Mouse (Mus musculus) lung, embryonic 14.5 days (tissue): ENCODE measurements around the gene Smarcal1. TPM values are rescaled to one million over a fixed set of nuclear protein-coding genes. Genes with fewer than 3 reads are reported as not detected.

ENCODE experiments used
- ATAC-seq: fragments of 200-750 bp; cut with Nextera tagmentation; 2 replicates; pipeline ENCODE4 v1.8.0; 2017; ENCODE audit warnings: mild to moderate bottlenecking, moderate TSS enrichment, moderate library complexity; ENCODE audit not compliant: insufficient read depth
- DNase-seq: peaks from one replicate; pipeline ENCODE4 v3.0.0-alpha.2; 2015
- H3K27ac ChIP-seq: fragments of 300-500 bp; sonication (generic); 2 replicates; pipeline ENCODE4 v1.5.1; 2014; ENCODE audit warnings: low read depth, mild to moderate bottlenecking, moderate library complexity
- H3K27me3 ChIP-seq: fragments of 300-500 bp; sonication (generic); 2 replicates; pipeline ENCODE4 v1.6.1; 2014; ENCODE audit warnings: low read length, control low read depth; ENCODE audit not compliant: insufficient read depth
- H3K36me3 ChIP-seq: fragments of 300-500 bp; sonication (generic); 2 replicates; pipeline ENCODE4 v1.6.1; 2014; ENCODE audit warnings: control low read depth; ENCODE audit not compliant: insufficient read depth
- H3K4me1 ChIP-seq: fragments of 300-500 bp; sonication (generic); 2 replicates; pipeline ENCODE4 v1.6.1; 2014; ENCODE audit warnings: antibody characterized with exemption, control low read depth; ENCODE audit not compliant: insufficient read depth
- H3K4me2 ChIP-seq: fragments of 300-500 bp; sonication (generic); 2 replicates; pipeline ENCODE4 v1.6.1; 2014; ENCODE audit warnings: mild to moderate bottlenecking
- H3K4me3 ChIP-seq: fragments of 300-500 bp; sonication (generic); 2 replicates; pipeline ENCODE4 v1.5.1; 2014; ENCODE audit warnings: low read depth, low read length
- H3K9ac ChIP-seq: fragments of 300-500 bp; sonication (generic); 2 replicates; pipeline ENCODE4 v1.6.1; 2014
- H3K9me3 ChIP-seq: fragments of 300-500 bp; sonication (generic); 2 replicates; pipeline ENCODE4 v1.6.1; 2016; ENCODE audit warnings: low read depth, low read length, control low read depth
- CTCF ChIP-seq: IDR thresholded peaks from 2 replicates; pipeline ENCODE4 v1.5.1; 2016; ENCODE audit warnings: antibody characterized with exemption, low read depth
- WGBS: fragments of 180-500 bp; shearing (Covaris S2); extraction: QIAGEN DNeasy Blood & Tissue Kit; methylation state at CpG from one replicate; pipeline ENCODE4 v1.1.7; 2014; 5-methylcytosine and 5-hydroxymethylcytosine counted together
- polyA plus RNA-seq: library from polyadenylated mRNA; unstranded; fragments of >200 nt; fragmentation: Nextera tagmentation; extraction: Ambion mirVana; gene quantifications from 2 replicates; pipeline ENCODE4 v1.2.1, GENCODE M21; 2014

Gene Smarcal1
- polyA plus RNA-seq, 1 experiment from 2014 or later, result 26.7 TPM

DNA sequence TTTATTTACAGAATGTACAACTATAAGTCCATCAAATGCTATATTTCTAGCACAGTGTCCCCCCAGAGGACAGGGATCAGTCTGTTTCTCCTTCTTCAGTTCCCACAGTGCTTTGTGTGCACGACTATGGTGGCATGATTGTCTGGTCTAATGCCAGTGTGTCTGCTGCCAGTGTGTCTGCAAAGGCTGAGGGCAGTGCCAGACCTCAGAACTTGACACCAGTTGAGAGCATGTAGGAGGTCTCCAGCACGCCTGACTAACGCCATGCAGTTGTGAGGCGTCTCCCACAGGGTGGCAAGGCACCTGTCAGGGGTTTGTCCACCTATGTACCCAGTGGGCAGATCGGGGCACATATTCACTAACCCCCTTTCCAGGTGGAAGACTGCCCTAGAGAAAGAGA is 17.7 kb downstream of the Smarcal1 start:
- no peak for DNase-seq
- H3K4me3 ChIP-seq, result no peak overlapping the region
- ATAC-seq, result no peak
- WGBS, result 86% methylated on average over 5 of the region's 5 CpGs
- TF ChIP-seq CTCF, result no peak
- peaks cover 51% of the 10 kb centered on the region for H3K36me3 ChIP-seq
- H3K4me2 ChIP-seq, result no peak overlapping the region
- H3K27ac ChIP-seq, result no peak overlapping the region
- peaks cover 17% of the 10 kb centered on the region for H3K4me1 ChIP-seq
- no peak overlapping the region for H3K9ac ChIP-seq
- no peaks in the 10 kb centered on the region for H3K9me3 ChIP-seq
- no peaks in the 10 kb centered on the region for H3K27me3 ChIP-seq

DNA sequence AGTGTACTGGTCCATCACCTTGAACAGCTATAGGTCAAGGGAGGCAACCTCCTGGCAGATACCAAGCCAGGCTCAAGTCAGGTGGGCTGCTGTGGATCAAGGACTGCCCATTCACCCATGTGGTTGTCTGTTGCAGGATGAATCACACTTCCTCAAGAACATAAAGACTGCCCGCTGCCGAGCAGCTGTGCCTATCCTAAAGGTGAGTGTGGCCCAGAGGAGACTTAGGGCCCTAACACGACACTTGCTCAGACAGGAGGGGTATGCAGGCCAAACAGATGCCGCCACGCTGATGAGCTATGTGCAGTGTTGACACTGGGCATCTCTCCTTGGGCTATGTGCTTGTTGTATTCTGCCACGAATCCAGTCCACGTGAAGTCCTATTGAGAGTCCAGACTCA is 18.2 kb downstream of the Smarcal1 start:
- Histone ChIP-seq H3K9ac (no peak overlapping the region), H3K4me2 (no peak overlapping the region), H3K4me1 (peaks cover 17% of the 10 kb centered on the region), H3K9me3 (no peaks in the 10 kb centered on the region), H3K36me3 (peaks cover 51% of the 10 kb centered on the region), H3K27me3 (no peaks in the 10 kb centered on the region), H3K4me3 (no peak overlapping the region), H3K27ac (no peak overlapping the region)
- no peak for DNase-seq
- WGBS, result 81% methylated on average over 7 of the region's 7 CpGs
- no peak for TF ChIP-seq CTCF
- no peak for ATAC-seq

DNA sequence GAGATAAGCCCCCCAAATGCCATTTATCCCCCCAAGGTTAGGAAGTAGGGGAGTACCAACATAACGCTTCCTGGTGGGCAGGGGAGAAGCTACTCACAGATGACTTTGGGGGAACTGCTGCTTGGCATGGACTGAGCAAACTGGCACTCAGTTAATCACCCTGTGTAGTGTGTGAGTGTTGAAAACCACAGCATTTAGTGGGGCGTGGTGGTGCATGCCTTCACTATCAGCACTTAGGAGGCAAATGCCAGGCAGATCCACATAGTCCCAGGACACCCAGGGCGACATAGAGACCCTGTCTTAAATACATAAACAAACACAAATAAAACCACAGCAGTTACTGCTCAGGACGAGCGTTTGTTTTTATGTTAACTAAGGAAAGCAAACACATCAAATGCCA is 19.1 kb downstream of the Smarcal1 start:
- H3K4me1 ChIP-seq, result peaks cover 17% of the 10 kb centered on the region
- DNase-seq (no peak), ATAC-seq (no peak)
- H3K27me3 ChIP-seq, result no peaks in the 10 kb centered on the region
- H3K4me2 ChIP-seq, result no peak overlapping the region
- TF ChIP-seq CTCF, result no peak
- no peak overlapping the region for H3K9ac ChIP-seq
- WGBS, result 61% methylated on average over 5 of the region's 5 CpGs
- no peaks in the 10 kb centered on the region for H3K9me3 ChIP-seq
- no peak overlapping the region for H3K27ac ChIP-seq
- peaks cover 48% of the 10 kb centered on the region for H3K36me3 ChIP-seq
- no peak overlapping the region for H3K4me3 ChIP-seq

DNA sequence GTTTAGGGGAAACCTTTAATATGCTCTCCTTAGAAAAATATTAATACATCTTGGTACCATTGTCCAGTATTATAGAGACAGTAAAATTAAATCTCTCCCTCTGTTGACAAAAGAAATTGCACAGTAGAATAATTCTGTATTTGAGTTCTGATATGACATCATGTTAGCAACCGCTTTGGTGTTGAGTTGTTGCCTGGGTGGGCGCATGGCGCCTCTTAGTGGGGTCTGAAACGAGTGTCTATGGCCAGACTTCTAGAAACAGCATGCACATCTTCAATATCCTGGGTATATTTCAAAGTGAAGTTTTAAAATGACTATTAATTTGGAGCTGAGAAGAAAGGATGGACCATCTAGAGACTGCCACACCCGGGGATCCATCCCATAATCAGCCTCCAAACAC is 19.8 kb downstream of the Smarcal1 start:
- Histone ChIP-seq H3K9me3 (no peaks in the 10 kb centered on the region), H3K27ac (no peak overlapping the region), H3K9ac (no peak overlapping the region), H3K4me3 (no peak overlapping the region), H3K27me3 (no peaks in the 10 kb centered on the region), H3K36me3 (peaks cover 45% of the 10 kb centered on the region), H3K4me2 (no peak overlapping the region), H3K4me1 (peaks cover 17% of the 10 kb centered on the region)
- no peak for ATAC-seq
- TF ChIP-seq CTCF, result no peak
- DNase-seq, result no peak
- 83% methylated on average over 5 of the region's 5 CpGs for WGBS

DNA sequence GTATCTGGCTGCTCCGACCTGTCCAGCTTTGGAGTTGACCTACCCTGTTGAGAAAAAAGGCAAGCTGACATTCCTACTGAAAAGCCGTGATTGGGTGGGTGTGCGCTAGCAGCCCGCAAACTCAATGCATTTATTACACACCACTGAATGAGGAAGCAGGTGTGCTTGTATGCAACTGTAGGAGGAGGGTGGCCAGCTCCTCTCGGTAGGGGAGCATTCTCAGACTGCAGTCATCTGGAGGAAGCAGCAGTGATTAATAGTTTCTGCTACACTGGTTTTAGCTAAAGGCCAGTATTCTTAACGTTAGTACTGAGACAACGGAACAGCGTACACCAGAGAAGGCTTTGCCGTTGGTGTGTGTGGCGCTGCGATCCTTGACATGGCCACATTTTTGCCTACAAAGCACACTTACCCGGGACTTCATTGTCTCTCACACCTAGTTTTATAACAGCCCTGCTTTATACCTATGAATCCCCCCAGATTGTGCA is 23.2 kb downstream of the Smarcal1 start:
- Histone ChIP-seq H3K4me1 (no peaks in the 10 kb centered on the region), H3K4me2 (no peak overlapping the region), H3K4me3 (no peak overlapping the region), H3K9me3 (no peaks in the 10 kb centered on the region), H3K27ac (no peak overlapping the region), H3K27me3 (no peaks in the 10 kb centered on the region), H3K36me3 (peaks cover 56% of the 10 kb centered on the region), H3K9ac (no peak overlapping the region)
- 80% methylated on average over 12 of the region's 12 CpGs for WGBS
- DNase-seq (no peak), ATAC-seq (no peak)
- no peak for TF ChIP-seq CTCF

DNA sequence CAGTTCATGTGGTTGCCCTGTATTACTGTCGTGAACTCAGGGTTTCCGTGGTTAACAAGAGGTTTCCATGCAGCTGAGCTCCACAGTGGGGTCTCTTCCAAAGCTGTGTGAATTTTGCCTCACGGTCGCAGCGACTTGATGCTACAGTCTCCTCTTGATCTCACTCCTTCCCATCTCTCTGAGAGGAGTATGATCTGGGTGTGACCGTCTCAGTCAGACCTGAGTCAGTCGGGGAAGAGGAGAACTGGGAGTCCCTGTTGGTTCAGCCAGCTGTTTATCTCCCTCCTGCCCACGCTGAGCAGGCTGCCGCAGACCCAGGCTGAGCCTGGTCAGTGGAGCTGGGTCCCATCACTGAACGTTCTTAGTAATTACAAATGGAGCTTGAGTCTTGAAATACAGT is 26.1 kb downstream of the Smarcal1 start:
- H3K27me3 ChIP-seq, result no peaks in the 10 kb centered on the region

DNA sequence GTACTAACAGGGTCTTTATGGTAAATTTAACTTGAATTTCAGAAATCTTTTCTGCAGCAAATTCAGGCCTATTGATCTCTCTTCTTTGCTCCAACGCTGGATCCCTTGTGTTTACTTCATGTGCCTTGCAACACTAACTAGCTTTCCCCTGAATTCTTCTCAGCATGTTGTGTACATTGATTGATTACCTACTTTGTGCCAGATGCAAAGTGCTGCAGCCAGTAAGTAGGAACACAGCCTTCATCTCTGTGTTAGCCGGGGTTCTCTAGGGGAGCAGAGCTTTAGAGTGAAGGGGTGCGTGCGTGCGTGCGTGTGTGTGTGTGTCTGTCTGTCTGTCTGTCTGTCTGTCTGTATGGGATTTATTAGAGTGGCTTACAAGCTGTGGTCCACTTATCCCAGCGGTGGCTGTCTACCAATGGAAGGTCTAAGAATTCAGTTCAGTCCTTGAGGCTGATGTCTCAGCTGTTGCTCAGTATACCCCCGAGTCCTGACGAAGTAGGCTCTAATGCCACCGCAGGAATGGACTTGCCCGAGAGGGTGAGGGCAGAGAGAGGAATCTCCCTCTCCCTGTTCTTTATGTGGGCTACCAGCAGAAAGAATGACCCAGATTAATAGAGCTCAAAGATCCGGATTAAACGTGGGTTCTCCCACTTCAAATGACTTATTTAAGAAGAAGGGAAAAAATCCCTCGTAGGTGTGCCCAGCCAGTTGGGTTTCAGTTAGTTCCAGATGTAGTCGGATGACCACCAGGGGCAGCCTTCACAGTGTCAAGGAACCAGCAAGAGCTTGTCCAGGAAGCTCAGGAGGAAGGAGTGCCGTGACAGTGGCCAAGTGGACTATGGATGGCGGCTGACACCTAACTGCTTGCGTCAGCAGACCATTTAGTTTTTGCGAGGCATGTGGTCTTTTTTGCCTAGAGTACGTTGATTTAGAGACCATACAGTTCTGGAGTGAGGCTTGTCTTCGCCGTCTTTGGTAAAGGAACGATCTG is 27.1 kb downstream of the Smarcal1 start:
- Histone ChIP-seq H3K36me3 (peaks cover 67% of the 10 kb centered on the region), H3K4me3 (no peak overlapping the region), H3K9ac (no peak overlapping the region), H3K9me3 (no peaks in the 10 kb centered on the region), H3K4me2 (no peak overlapping the region), H3K27me3 (no peaks in the 10 kb centered on the region), H3K27ac (no peak overlapping the region), H3K4me1 (no peaks in the 10 kb centered on the region)
- ATAC-seq, result no peak
- WGBS, result 80% methylated on average over 23 of the region's 23 CpGs
- DNase-seq, result peak; percentile 38
- peak; percentile 47 for TF ChIP-seq CTCF

More for the DNA sequence above, 26.1 kb downstream of the Smarcal1 start:
- Histone ChIP-seq H3K4me2 (no peak overlapping the region), H3K9ac (no peak overlapping the region), H3K4me3 (no peak overlapping the region), H3K27ac (no peak overlapping the region), H3K36me3 (peaks cover 62% of the 10 kb centered on the region), H3K4me1 (no peaks in the 10 kb centered on the region), H3K9me3 (no peaks in the 10 kb centered on the region)
- no peak for TF ChIP-seq CTCF
- ATAC-seq (no peak), DNase-seq (no peak)
- 81% methylated on average over 10 of the region's 10 CpGs for WGBS
